Mouse (Mus musculus): ENCODE results near the gene Gm43191.

DNA sequence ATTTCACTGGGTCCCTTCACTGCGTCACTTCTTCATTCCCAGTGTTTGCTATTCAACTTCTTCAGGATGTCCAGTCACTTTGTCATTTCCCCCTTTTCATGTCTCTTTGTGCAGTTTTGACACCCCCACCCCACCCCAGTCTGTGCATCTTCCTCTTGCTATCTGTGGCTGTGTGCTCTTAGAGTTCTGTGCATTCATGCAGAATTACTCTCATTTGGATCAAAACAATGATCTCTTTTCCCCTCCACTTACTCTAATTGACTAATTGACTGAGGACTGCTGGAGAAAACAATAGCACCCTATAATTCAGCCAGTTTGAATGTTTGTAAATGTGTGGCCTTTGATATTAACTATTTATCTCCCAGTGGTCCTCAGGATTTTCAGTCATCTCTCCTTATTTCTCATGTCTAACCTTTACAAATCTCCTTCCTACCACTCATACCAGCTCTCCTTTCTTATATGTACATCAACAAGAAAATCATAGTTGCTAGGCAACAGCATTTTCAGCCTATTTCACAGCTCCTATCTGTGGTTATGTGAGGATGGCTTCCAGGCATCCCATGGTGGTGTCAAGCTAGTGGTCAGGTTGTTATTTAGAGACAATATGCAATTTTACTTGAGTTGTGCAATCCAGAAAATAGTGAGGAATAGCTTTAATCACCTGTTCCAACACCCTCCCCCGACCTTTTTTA, 48.6 kb upstream of the Gm43191 start:
- TF ChIP-seq CTCF (IDR thresholded peaks at IDR 0.05; ENCODE audit: extremely low read depth, insufficient read depth, low read length) (no peak), POLR2A (IDR thresholded peaks at IDR 0.05; ENCODE audit: extremely low read depth, insufficient read depth, low read length) (no peak)

Measured in cortical plate, adult 2 months (tissue).